Mouse (Mus musculus) cerebellum, adult 9-11 months (tissue): Measurements from ENCODE around the gene Klhdc7b.
"Not testable (repeated sequence)": the region's sequence is repeated elsewhere in the genome, so short reads cannot be mapped to it uniquely, and the experiment has no call there.

Experiments used
- DNase-seq: peaks from one replicate; pipeline ENCODE4 v3.0.0; 2022

Klhdc7b gene

DNA sequence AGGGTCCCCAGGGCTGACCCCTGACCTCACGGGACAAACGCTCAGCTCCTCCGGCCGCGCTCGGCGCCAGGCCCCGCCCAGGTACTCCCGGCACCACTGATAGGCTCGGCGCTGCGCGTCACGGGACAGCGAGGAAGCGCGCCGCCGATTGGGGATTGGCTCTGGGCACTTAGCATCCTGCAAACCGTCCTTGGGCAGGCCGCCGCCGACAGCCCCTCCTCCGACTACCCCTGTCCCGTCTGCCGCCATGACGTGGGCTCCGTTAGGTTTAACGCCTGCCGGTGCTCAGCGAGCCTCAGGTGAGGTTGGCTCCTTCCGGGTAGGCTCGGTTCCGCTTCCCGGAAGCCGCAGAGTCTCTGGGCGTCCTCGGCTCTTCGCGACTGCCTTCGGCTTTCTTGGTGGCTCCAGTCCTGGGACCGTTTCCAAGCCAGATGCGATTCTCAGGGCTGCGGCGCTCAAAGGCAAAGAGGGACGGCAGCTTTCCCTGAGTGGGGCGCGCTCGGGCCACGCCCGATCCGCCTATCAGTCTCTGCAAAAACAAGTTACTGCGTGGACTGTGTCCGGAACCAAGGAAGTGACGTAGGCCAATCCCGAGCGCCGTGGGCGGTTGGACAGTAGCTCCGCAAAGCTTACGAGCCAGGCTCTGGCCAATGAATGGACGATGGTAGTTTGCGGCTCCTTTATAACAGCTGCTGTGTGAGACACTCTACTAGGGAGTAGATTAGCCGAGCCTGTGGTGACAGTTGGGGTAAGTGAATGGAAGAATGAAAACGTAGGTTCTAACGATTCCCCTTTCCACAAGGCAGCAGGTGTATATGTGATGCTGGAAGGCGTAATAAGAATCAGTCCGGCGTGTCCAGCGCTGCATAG, 44.9 kb downstream of the Klhdc7b start, which contains the start of the genes C730034F03Rik, Gm44502 and Chkb:
Gene C730034F03Rik (plus strand): TSS at position 238 of the 870 bp plus-strand sequence.
Gene Gm44502 (minus strand): TSS at position 345 of the 870 bp plus-strand sequence.
Gene Chkb (minus strand): TSS at position 557 of the 870 bp plus-strand sequence.
- DNase-seq = peak; percentile 96

DNA sequence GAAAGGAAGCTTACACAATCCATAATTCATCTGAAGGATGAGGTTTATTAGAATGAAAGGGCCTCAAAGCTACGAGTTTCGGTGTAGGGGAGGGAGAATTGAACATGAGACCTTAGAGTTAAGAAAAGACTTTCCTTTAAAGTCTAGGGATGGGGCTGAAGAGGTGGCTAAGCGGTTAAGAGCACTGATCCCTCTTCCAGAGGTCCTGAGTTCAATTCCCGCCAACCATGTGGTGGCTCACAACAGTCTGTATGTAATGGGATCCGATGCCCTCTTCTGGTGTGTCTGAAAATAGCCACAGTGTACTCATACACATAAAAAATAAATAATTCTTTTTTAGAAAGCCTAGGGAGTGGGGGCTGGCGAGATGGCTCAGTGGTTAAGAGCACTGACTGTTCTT, 45.6 kb downstream of the Klhdc7b start:
- DNase-seq = peak; percentile 59

DNA sequence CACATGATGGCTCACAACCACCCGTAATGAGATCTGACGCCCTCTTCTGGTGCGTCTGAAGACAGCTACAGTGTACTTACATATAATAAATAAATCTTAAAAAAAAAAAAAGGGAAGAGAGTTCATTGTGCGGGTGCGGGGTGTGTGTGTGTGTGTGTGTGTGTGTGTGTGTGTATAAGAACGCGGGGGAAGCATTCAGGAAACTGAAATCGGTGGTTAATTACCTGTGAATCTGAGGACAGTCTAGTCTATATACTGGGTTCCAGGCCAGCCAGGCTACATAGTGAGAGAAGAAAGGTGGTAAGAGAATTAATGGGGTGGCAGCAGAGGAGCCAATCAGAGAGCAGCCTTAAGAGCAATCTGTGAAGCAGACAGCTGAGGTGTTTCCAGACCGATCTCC, 46.1 kb downstream of the Klhdc7b start:
- DNase-seq = not testable (repeated sequence)

DNA sequence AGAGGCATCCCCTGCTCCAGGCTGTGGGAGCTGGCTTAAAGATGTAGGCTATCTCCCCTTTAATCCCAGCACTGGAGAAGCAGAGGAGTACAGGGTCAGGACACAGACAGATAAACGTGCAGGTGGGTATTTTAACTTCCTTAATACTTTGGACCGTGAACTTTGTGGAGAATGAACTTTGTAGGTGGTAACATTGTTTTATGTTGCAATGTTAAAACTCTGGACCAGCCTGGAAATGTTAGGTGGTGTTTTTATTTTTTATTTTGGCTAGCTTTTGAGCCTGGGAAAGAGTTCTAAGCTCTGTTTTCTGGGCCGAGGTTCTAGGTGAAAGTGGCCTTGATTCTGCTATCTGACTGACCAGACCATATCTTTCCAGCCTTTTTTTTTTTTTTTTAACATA, 46.6 kb downstream of the Klhdc7b start:
- DNase-seq = no peak

DNA sequence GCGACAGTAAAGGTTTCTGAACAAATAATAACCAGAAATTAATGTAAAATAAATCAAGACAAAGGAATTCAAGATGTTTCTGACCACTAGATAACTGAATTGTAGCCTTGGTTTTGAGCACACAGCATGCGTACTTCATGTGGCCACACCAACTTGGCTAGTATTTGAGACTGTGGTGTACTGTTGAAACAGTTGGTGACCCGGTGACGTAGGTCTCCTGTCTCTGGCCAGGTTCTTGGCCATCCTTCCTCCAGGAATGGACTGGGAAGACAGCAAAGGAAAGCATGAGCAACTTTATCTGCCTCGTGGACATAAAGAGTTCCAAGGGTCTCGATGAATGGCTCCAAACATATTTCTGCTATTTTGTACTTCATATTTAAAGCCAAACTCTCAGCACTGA, 47.1 kb downstream of the Klhdc7b start:
- peak; percentile 40 for DNase-seq

DNA sequence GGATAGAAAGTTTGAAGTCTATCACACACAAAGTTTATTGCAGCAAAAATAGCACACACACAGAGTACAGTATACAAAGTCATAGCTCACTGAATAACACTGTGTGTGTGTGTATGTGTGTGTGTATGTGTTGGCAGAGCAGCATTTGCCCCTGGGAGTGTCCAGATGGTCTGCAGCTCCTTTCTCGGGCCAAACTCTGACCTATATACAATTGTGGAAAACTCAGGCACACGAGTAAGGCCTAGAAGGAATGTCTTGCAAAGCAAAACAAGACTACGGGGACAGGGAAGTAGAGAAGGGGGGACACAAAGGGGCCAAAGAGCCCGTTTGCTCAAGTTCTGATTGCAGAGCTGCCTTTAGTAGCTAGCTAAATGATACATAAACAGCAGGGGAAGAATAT, 48.2 kb downstream of the Klhdc7b start:
- peak; percentile 71 for DNase-seq

DNA sequence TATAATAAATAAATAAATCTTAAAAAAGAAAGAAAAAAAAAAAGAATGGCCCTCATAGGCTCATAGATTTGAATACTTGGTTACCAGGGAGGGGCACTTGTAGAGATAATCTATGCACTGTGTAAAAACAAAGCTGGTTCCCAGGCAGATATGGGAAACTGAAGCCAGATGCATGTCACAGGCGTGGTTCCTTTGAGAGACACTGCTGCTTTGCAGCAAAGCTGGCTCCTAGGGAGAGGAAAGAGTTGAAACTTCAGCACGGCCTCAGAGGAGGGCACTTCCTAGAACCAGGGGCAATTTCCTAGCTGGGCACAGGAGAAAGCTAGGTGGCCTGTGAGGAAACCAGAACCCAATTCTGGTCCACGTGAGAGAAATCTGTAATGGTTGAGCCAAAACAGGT, 49.4 kb downstream of the Klhdc7b start:
- peak; percentile 33 for DNase-seq

DNA sequence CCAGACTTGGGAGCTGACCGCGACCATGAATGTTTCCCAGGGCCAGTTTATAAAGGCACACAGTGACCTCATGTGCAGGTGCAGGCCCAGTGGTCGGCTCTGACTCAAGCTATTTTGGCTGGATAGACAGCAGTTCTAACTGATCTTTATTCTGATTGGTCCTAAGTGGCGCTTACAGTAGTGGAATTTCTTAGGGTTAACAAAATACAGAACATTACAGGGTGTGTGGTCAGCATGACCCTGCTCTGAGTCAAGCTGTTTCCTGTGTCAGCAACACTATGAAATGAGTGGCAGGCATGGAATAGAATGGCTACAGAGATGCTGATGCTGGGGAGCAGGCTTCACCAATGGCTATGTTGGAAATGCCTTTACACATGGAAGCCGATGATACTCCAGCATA, 51.2 kb downstream of the Klhdc7b start:
- DNase-seq = no peak
